Mouse (Mus musculus) heart, postnatal 0 days (tissue): ENCODE results near the gene Afap1. TPM values are rescaled to one million over a fixed set of nuclear protein-coding genes. Genes with fewer than 3 reads are reported as not detected.

Experiments
- ATAC-seq: fragments of 200-750 bp; cut with Nextera tagmentation; 2 replicates; pipeline ENCODE4 v1.8.0; 2017; ENCODE audit warnings: low read depth, moderate number of reproducible peaks, moderate library complexity; ENCODE audit not compliant: insufficient read depth
- DNase-seq: peaks from one replicate; pipeline ENCODE4 v3.0.0-alpha.2; 2016; ENCODE audit warnings: low spot score
- H3K27ac ChIP-seq: fragments of 300-500 bp; sonication (generic); 2 replicates; pipeline ENCODE4 v1.5.1; 2014; ENCODE audit warnings: low read depth, mild to moderate bottlenecking
- H3K27me3 ChIP-seq: fragments of 300-500 bp; sonication (generic); 2 replicates; pipeline ENCODE4 v1.6.1; 2014; ENCODE audit warnings: low read length, mixed read lengths; ENCODE audit not compliant: control insufficient read depth, insufficient read depth
- H3K36me3 ChIP-seq: fragments of 300-500 bp; sonication (generic); replicated peaks from 2 replicates; pipeline ENCODE4 v1.6.1; 2014; ENCODE audit warnings: low read length, mixed read lengths; ENCODE audit not compliant: control insufficient read depth, insufficient read depth
- H3K4me1 ChIP-seq: fragments of 300-500 bp; sonication (generic); 2 replicates; pipeline ENCODE4 v1.6.1; 2014; ENCODE audit warnings: antibody characterized with exemption; ENCODE audit not compliant: control insufficient read depth, insufficient read depth
- H3K4me2 ChIP-seq: fragments of 300-500 bp; sonication (generic); 2 replicates; pipeline ENCODE4 v1.6.1; 2014; ENCODE audit warnings: low read depth, mild to moderate bottlenecking, low read length, moderate library complexity
- H3K4me3 ChIP-seq: fragments of 300-500 bp; sonication (generic); 2 replicates; pipeline ENCODE4 v1.5.1; 2014; ENCODE audit warnings: low read depth, low read length
- H3K9ac ChIP-seq: fragments of 300-500 bp; sonication (generic); replicated peaks from 2 replicates; pipeline ENCODE4 v1.6.1; 2014; ENCODE audit warnings: low read depth, low read length, mixed read lengths
- H3K9me3 ChIP-seq: fragments of 300-500 bp; sonication (generic); replicated peaks from 2 replicates; pipeline ENCODE4 v1.6.1; 2016; ENCODE audit warnings: low read length; ENCODE audit not compliant: control insufficient read depth
- CTCF ChIP-seq: IDR thresholded peaks from 2 replicates; pipeline ENCODE4 v1.5.1; 2016; ENCODE audit warnings: antibody characterized with exemption, control low read depth, low read depth
- EP300 ChIP-seq: IDR thresholded peaks from 2 replicates; pipeline ENCODE4 v1.6.1; 2016; ENCODE audit warnings: antibody characterized with exemption, low read depth
- WGBS: fragments of 180-500 bp; shearing (Covaris S2); extraction: QIAGEN DNeasy Blood & Tissue Kit; methylation state at CpG from one replicate; pipeline ENCODE4 v1.1.7; 2014; 5-methylcytosine and 5-hydroxymethylcytosine counted together
- polyA plus RNA-seq: library from polyadenylated mRNA; unstranded; fragments of >200 nt; fragmentation: Nextera tagmentation; extraction: Ambion mirVana; gene quantifications from 2 replicates; pipeline ENCODE4 v1.2.1, GENCODE M21; 2015
- total RNA-seq: library from RNA; depleted of rRNA; stranded (reverse); fragments of >200 nt; gene quantifications from 2 replicates; pipeline ENCODE4 v1.2.3, GENCODE M21; 2014; ENCODE audit warnings: low replicate concordance

Gene Afap1
- total and polyA plus RNA-seq, 2 experiments from 2014 or later, result 14.9 to 30.3 TPM

DNA sequence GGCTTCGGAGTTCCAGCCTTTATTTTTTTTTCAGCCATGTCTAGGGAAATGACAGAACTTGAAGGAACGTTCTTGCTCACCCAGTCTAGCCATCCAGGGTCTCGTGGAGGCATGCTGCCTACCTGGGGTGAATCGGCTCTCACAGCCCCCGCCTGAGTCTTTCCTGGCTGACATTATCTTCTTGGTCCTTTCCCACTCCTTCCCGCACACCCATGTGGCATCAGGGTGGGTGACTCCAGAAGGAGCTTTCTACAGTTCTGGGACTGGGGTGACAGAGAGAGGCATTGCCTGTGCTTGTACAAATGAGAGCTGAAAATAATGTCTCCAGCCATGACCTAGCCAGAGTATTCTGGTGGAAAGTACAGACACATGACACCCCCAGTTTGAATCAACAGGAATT is 28.0 kb downstream of the Afap1 start:
- ATAC-seq (no peak), DNase-seq (no peak)
- Histone ChIP-seq H3K4me2 (peak overlapping the region; percentile 51; the same call in 1 of the 2 replicates), H3K27me3 (no peaks in the 10 kb centered on the region), H3K27ac (peak overlapping the region; percentile 98), H3K4me1 (peaks cover 74% of the 10 kb centered on the region), H3K9ac (peak overlapping the region; percentile 46), H3K36me3 (no peaks in the 10 kb centered on the region), H3K9me3 (no peaks in the 10 kb centered on the region), H3K4me3 (no peak overlapping the region)
- WGBS, result 23% methylated on average over 6 of the region's 6 CpGs
- no peak for TF ChIP-seq CTCF

DNA sequence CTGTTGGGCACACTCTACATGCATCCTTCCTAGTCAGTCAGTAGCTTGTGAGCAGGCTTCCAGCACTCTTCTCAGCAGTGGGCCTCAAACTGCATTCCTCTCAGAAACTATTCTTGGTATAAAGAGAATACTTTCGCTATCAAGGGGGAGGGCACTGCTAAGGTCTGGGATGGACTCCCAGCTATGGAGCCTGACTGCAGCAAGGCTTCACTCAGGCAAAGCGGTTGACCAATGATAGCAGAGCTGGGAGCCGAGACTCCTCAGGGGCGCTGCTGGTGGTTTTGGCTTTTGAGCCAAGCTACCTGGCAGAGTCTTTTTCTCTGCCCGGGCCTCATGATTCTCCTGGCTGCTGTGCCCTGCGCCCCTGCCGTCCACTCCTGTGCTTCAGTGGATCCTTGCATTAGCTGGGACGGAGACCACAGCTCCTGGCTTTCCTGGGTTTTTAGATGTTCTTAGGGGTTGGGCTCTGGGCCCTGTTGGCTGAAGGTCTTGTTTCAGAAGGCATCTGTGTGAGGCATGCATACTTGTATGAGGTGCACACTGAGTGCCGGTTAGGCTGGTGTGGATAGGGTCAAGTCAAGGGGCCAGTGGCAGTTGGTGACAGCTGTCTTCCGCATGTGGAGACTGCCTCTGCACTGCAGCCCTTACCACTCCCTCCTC is 28.6 kb downstream of the Afap1 start:
- H3K4me1 ChIP-seq, result peaks cover 78% of the 10 kb centered on the region
- peak; percentile 65; the same call in 1 of the 2 replicates for TF ChIP-seq EP300
- no peak for TF ChIP-seq CTCF

DNA sequence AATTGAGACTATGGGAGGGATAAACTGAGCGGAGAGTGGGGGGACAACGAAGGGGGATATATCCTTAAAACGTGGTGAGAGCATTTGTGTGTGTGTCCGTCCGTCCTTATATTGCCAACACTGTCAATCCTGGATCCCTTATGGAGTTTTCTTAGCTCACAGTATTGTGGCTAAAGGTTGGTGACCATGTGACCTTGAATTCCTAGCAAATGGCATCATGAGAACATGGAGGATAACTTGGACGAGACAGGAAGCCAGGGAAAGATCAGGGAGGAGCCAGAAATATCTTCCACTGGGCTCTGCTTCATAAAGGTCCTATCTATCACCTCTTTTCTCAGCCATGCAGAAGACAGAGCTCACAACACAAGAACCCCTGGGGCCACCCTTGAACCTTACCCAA is 30.3 kb downstream of the Afap1 start:
- ATAC-seq, result no peak
- 64% methylated on average over 6 of the region's 6 CpGs for whole genome bisulfite sequencing
- H3K4me3 ChIP-seq, result no peak overlapping the region

More for the DNA sequence above, 28.6 kb downstream of the Afap1 start:
- peak; percentile 96 for DNase-seq
- no peaks in the 10 kb centered on the region for H3K36me3 ChIP-seq
- peak overlapping the region; percentile 51 for H3K4me2 ChIP-seq
- H3K27ac ChIP-seq, result peak overlapping the region; percentile 98
- WGBS, result 23% methylated on average over 10 of the region's 10 CpGs
- H3K4me3 ChIP-seq, result peak overlapping the region; percentile 19
- H3K27me3 ChIP-seq, result no peaks in the 10 kb centered on the region
- H3K9me3 ChIP-seq, result no peaks in the 10 kb centered on the region
- peak; percentile 91 for ATAC-seq
- H3K9ac ChIP-seq, result peak overlapping the region; percentile 46; the same call in 1 of the 2 replicates

DNA sequence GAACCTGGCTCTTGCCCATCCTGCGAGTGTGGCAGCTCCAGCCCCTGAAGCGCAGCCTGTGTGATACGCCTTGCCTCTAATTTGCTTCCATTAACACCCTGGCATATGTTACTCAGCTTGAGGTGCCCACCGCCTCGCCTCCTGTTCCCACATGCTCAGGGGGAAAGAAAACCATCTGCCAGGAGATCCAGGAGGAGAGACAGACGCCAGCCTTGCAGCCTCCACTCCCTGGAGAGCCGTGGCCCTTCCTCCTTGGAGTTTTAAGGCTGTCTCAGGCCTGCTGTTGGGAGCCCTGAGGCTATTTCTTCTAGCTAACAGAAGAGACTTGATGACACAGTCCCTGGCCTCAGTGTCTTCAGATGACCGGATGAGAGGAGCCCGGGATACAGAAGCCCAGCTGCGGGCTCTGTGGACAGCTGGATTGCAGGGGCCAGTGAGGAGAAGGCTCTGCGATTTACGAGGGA is 32.1 kb downstream of the Afap1 start:
- 42% methylated on average over 12 of the region's 12 CpGs for WGBS
- peaks cover 60% of the 10 kb centered on the region for H3K4me1 ChIP-seq
- no peaks in the 10 kb centered on the region; the same call in 1 of the 2 replicates for H3K36me3 ChIP-seq
- TF ChIP-seq EP300 (no peak), CTCF (no peak)
- H3K4me3 ChIP-seq, result no peak overlapping the region
- H3K9ac ChIP-seq, result no peak overlapping the region
- H3K27ac ChIP-seq, result peak overlapping the region; percentile 98
- DNase-seq (no peak), ATAC-seq (no peak)
- no peaks in the 10 kb centered on the region for H3K9me3 ChIP-seq
- H3K27me3 ChIP-seq, result no peaks in the 10 kb centered on the region
- H3K4me2 ChIP-seq, result 0 out of 2 replicates have a peak overlapping the region, but pooled peaks have one; percentile 13

More for the DNA sequence above, 30.3 kb downstream of the Afap1 start:
- Histone ChIP-seq H3K9me3 (no peaks in the 10 kb centered on the region), H3K4me1 (peaks cover 75% of the 10 kb centered on the region), H3K27me3 (no peaks in the 10 kb centered on the region), H3K36me3 (no peaks in the 10 kb centered on the region), H3K27ac (peak overlapping the region; percentile 98), H3K9ac (no peak overlapping the region), H3K4me2 (no peak overlapping the region)
- TF ChIP-seq EP300, result no peak
- no peak for TF ChIP-seq CTCF
- no peak for DNase-seq

DNA sequence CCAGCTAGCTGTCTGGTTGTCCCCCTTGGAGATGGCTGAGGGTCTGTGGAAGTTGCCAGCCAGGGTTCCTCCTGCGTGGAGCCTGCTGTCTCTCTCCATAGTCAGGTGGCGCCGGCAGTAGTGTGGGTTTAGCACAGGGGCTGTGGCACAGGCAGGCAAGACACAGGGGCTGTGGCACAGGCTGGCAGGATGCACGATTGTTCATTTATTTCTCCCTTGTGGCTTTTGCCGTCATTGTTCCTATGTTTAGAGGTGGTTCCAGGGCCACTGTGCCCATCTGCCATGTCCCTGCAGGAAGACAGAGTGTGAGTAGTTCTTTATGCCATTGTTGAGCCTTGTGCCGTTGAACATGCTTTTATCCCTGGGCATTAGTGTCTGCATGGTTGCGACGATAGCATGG is 33.4 kb downstream of the Afap1 start:
- Histone ChIP-seq H3K36me3 (no peaks in the 10 kb centered on the region; the same call in 1 of the 2 replicates), H3K4me2 (no peak overlapping the region), H3K4me3 (no peak overlapping the region), H3K27ac (no peak overlapping the region), H3K9me3 (no peaks in the 10 kb centered on the region), H3K9ac (no peak overlapping the region), H3K27me3 (no peaks in the 10 kb centered on the region), H3K4me1 (peaks cover 53% of the 10 kb centered on the region)
- TF ChIP-seq EP300, result no peak
- 83% methylated on average over 8 of the region's 8 CpGs for WGBS
- ATAC-seq (no peak), DNase-seq (no peak)

DNA sequence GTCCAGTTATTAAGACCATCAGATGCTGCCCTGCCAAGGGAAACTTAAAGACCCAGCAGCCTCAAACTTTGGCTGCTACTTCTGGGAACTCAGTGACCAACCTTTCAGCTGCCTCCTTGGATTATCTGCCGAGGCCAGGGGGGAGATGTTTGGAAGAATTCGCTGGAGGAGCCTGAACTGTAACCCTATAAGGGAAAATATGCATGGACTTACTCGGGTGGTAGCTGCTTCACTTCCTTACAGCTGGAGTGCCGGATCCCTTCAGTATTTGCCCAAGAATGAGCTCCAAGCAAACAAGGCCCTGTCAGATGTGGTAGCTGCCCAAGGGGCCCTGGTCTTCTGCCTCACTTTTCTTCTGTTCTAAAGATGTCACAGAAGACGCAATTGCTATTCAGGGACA is 38.2 kb downstream of the Afap1 start:
- Histone ChIP-seq H3K27ac (peak overlapping the region; percentile 28; the same call in 1 of the 2 replicates), H3K9ac (no peak overlapping the region), H3K4me1 (peaks cover 45% of the 10 kb centered on the region), H3K4me2 (no peak overlapping the region), H3K9me3 (no peaks in the 10 kb centered on the region), H3K4me3 (no peak overlapping the region), H3K27me3 (no peaks in the 10 kb centered on the region), H3K36me3 (peaks cover 9% of the 10 kb centered on the region)
- ATAC-seq (no peak), DNase-seq (no peak)
- WGBS, result 39% methylated on average over 5 of the region's 5 CpGs
- no peak for TF ChIP-seq EP300
- TF ChIP-seq CTCF, result no peak
